Mouse (Mus musculus) MEL (cell line): ENCODE measurements at regions not wholly inside any gene's neighbourhood (a gene's known extent, or its start where the extent isn't known, plus 50 kb on each side); places are given as distances from the start of the nearest gene placed in this dataset.

Source experiments
- DNase-seq: peaks from one replicate; pipeline ENCODE4 v3.0.0; 2011; ENCODE audit warnings: low read depth, low spot score
- H3K27ac ChIP-seq: 2 replicates; pipeline ENCODE4 v1.5.1; 2012; ENCODE audit warnings: low read depth, mild to moderate bottlenecking, control low read depth, low read length, moderate library complexity; ENCODE audit not compliant: control insufficient read depth
- H3K27me3 ChIP-seq, 2 experiments: fragments of 150-350 bp in 1 of 2; sonication (generic) in 1 of 2; 2 replicates each; pipeline ENCODE4 v1.6.1; 2012; ENCODE audit warnings: low read length in 2 of 2, mild to moderate bottlenecking in 2 of 2, improper control_type of control experiment in 1 of 2, moderate library complexity in 1 of 2; ENCODE audit not compliant: insufficient read depth in 2 of 2, control insufficient read depth in 1 of 2
- H3K36me3 ChIP-seq, 2 experiments: 2 replicates each; pipeline ENCODE4 v1.6.1; 2012 to 2014; ENCODE audit warnings: low read length in 2 of 2, improper control_type of control experiment in 1 of 2, inconsistent platforms in 1 of 2, mild to moderate bottlenecking in 1 of 2; ENCODE audit not compliant: insufficient read depth in 2 of 2, control insufficient read depth in 1 of 2
- H3K4me1 ChIP-seq, 2 experiments: fragments of 150-350 bp in 1 of 2; sonication (generic) in 1 of 2; 2 replicates each; pipeline ENCODE4 v1.6.1; 2012; ENCODE audit warnings: low read length in 2 of 2, improper control_type of control experiment in 1 of 2, mild to moderate bottlenecking in 1 of 2; ENCODE audit not compliant: insufficient read depth in 2 of 2, control insufficient read depth in 1 of 2
- H3K4me3 ChIP-seq, 2 experiments: fragments of 150-350 bp in 1 of 2; sonication (generic) in 1 of 2; 2 replicates each; pipeline ENCODE4 v1.5.1; 2012; ENCODE audit warnings: low read depth in 2 of 2, low read length in 2 of 2, mild to moderate bottlenecking in 2 of 2, moderate library complexity in 2 of 2, control low read depth in 1 of 2, improper control_type of control experiment in 1 of 2; ENCODE audit not compliant: control insufficient read depth in 1 of 2, insufficient read depth in 1 of 2
- H3K79me2 ChIP-seq: 2 replicates; pipeline ENCODE4 v1.6.1; 2012; ENCODE audit warnings: mild to moderate bottlenecking, low read length, moderate library complexity; ENCODE audit not compliant: control insufficient read depth, poor library complexity, insufficient read depth
- H3K9ac ChIP-seq: 2 replicates; pipeline ENCODE4 v1.6.1; 2012; ENCODE audit warnings: low read depth, mild to moderate bottlenecking, control low read depth, low read length, moderate library complexity; ENCODE audit not compliant: control insufficient read depth, poor library complexity, severe bottlenecking
- H3K9me3 ChIP-seq: fragments of 150-350 bp; sonication (generic); replicated peaks from 2 replicates; pipeline ENCODE4 v1.6.1; 2012; ENCODE audit warnings: mild to moderate bottlenecking, low read length, improper control_type of control experiment, moderate library complexity; ENCODE audit not compliant: insufficient read depth
- CHD2 ChIP-seq: IDR thresholded peaks from 2 replicates; pipeline ENCODE4 v1.6.1; 2011; ENCODE audit warnings: low read length, improper control_type of control experiment
- GATA1 ChIP-seq: IDR thresholded peaks from 2 replicates; pipeline ENCODE4 v1.6.1; 2011; ENCODE audit warnings: low read depth, low read length, improper control_type of control experiment
- JUND ChIP-seq: IDR thresholded peaks from 2 replicates; pipeline ENCODE4 v1.6.1; 2011; ENCODE audit warnings: low read depth, mild to moderate bottlenecking, improper control_type of control experiment, low read length
- MAFK ChIP-seq: IDR thresholded peaks from 2 replicates; pipeline ENCODE4 v1.6.1; 2011; ENCODE audit warnings: low read depth, mild to moderate bottlenecking, low read length, improper control_type of control experiment, borderline replicate concordance
- MAZ ChIP-seq: IDR thresholded peaks from 2 replicates; pipeline ENCODE4 v1.6.1; 2012; ENCODE audit warnings: low read depth, mild to moderate bottlenecking, inconsistent platforms, low read length, improper control_type of control experiment
- NELFE ChIP-seq: IDR thresholded peaks from 2 replicates; pipeline ENCODE4 v1.6.1; 2011; ENCODE audit warnings: low read depth, low read length, improper control_type of control experiment
- POLR2A ChIP-seq, 2 experiments: IDR thresholded peaks; 2 replicates each; pipeline ENCODE4 v1.6.1; 2011 to 2012; ENCODE audit warnings: low read length in 2 of 2, mild to moderate bottlenecking in 2 of 2, control low read depth in 1 of 2, improper control_type of control experiment in 1 of 2, low read depth in 1 of 2, moderate library complexity in 1 of 2; ENCODE audit not compliant: control insufficient read depth in 1 of 2, insufficient read depth in 1 of 2, poor library complexity in 1 of 2
- POLR2AphosphoS2 ChIP-seq: IDR thresholded peaks from 2 replicates; pipeline ENCODE4 v1.6.1; 2011; ENCODE audit warnings: low read length, improper control_type of control experiment
- TAL1 ChIP-seq: IDR thresholded peaks from 2 replicates; pipeline ENCODE4 v1.6.1; 2012; ENCODE audit warnings: mild to moderate bottlenecking, inconsistent platforms, low read length, moderate library complexity, mixed read lengths
- TCF12 ChIP-seq: IDR thresholded peaks from 2 replicates; pipeline ENCODE4 v1.6.1; 2014; ENCODE audit warnings: low read depth, mild to moderate bottlenecking, inconsistent platforms, low read length, improper control_type of control experiment, moderate library complexity
- UBTF ChIP-seq: IDR thresholded peaks from 2 replicates; pipeline ENCODE4 v1.6.1; 2012; ENCODE audit warnings: low read depth, mild to moderate bottlenecking, inconsistent platforms, low read length, improper control_type of control experiment, moderate library complexity, borderline replicate concordance; ENCODE audit not compliant: insufficient read depth

DNA sequence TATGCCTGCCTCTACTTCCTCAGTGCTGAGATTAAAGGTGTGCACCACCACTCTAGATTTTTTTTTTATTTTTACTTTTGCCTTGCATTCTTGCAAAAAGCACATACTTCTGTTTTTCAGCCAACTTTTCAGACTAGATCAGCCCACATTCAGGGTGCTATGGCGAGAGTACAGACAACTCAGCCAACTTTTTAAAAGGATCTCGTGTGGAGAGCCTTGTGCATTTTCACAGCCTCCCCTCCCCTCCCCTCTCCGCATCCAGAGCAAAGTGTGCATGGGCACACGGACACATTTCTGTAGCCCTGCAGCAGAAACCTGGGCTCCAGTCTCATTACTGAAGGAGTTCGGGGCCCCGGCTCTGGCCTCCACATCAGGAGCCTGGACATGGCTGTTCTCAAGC is 52.6 kb upstream of the Slc6a6 start:
- DNase-seq: no peak
- Histone ChIP-seq H3K79me2 (no peaks in the 10 kb centered on the region), H3K9me3 (no peaks in the 10 kb centered on the region), H3K27ac (no peak overlapping the region), H3K36me3 (peaks cover 0 to 4% of the 10 kb centered on the region in 2 experiments; a peak in 1 of 4 replicates), H3K9ac (no peak overlapping the region), H3K27me3 (no peaks in the 10 kb centered on the region; a peak in 1 of 4 replicates), H3K4me1 (peaks cover 2 to 5% of the 10 kb centered on the region in 2 experiments; a peak in 3 of 4 replicates), H3K4me3 (no peak overlapping the region)
- TF ChIP-seq TAL1: no peak
- TF ChIP-seq JUND: no peak
- TF ChIP-seq MAFK: no peak
- no peak for TF ChIP-seq TCF12
- no peak for TF ChIP-seq MAZ
- no peak for TF ChIP-seq GATA1
- no peak for TF ChIP-seq POLR2A (IDR thresholded peaks at IDR 0.05; ENCODE audit: control insufficient read depth in 1 of 2, insufficient read depth in 1 of 2, low read depth in 1 of 2, low read length in 2 of 2, poor library complexity in 1 of 2)
- no peak for TF ChIP-seq CHD2
- TF ChIP-seq UBTF: no peak
- no peak for TF ChIP-seq POLR2AphosphoS2
- no peak for TF ChIP-seq NELFE
